Mouse (Mus musculus): ENCODE data around the gene Atp2a3. TPM values are rescaled to one million over a fixed set of nuclear protein-coding genes. Genes with fewer than 3 reads are reported as not detected.

Atp2a3 gene
- polyA plus RNA-seq, 1 experiment from 2014 or later: 2.5 TPM

DNA sequence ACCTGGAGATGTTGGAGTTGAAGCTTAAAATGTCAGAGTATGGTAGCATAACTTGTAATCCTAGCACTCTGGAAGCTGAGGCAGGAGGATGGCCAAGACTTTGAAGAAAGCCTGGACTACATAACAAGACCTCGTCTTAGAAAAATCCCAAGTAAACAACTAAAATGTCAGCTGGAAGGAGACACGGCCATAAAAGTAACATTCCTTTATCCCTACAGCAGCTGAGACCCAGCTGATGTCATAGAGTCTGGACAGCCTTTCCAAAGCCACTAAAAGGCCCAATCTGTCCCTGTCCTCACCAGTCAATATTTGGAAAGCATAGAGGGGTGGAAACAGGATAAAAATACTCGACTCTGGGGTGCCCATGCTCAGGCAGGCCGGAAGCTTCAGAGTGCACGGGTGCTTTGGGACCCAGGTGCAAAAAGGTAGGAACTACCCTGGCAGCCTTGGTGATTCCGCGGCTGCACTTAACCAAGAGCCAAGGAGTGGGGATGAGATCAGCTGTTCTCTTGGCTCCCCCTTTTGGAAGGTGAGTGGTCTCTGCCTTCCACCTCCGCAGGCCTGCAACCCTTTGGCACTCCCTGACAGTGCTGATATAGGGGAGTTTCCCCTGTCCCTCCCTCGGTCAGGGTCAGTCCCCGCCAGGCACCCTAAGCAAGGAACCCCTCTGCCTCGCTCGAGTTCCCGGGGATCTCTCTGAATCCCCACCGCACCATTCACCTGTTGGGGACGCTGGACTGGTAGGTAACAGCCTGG, 867 bp upstream of the Atp2a3 start:
- Histone ChIP-seq H3K4me3 (peak overlapping the region; percentile 24; the same call in 1 of the 2 replicates), H3K27ac (replicated peaks) (no peak overlapping the region), H3K27me3 (peaks cover 40% of the 10 kb centered on the region), H3K36me3 (no peaks in the 10 kb centered on the region), H3K9me3 (no peaks in the 10 kb centered on the region), H3K4me2 (no peak overlapping the region), H3K9ac (no peak overlapping the region), H3K4me1 (replicated peaks) (peaks cover 9% of the 10 kb centered on the region)
- ATAC-seq (ENCODE audit: low FRiP score, low read depth): no peak
- 18% methylated on average over 15 of the region's 15 CpGs for WGBS

- Histone ChIP-seq H3K9ac (no peak overlapping the region), H3K4me1 (replicated peaks) (peaks cover 9% of the 10 kb centered on the region), H3K4me2 (peak overlapping the region; percentile 45), H3K27ac (replicated peaks) (no peak overlapping the region), H3K9me3 (no peaks in the 10 kb centered on the region), H3K4me3 (peak overlapping the region; percentile 24), H3K27me3 (peaks cover 40% of the 10 kb centered on the region), H3K36me3 (no peaks in the 10 kb centered on the region)
- WGBS: 4% methylated on average over 15 of the region's 15 CpGs
- no peak for ATAC-seq (ENCODE audit: low FRiP score, low read depth)
Observed at GRCm38 (mm10) chr11:72960723-72961071, 272 bp upstream of the Atp2a3 start.

- Histone ChIP-seq H3K4me2 (no peak overlapping the region), H3K27me3 (peaks cover 40% of the 10 kb centered on the region), H3K9ac (no peak overlapping the region), H3K4me1 (replicated peaks) (peaks cover 9% of the 10 kb centered on the region), H3K4me3 (no peak overlapping the region), H3K27ac (replicated peaks) (no peak overlapping the region), H3K36me3 (no peaks in the 10 kb centered on the region), H3K9me3 (no peaks in the 10 kb centered on the region)
- ATAC-seq (ENCODE audit: low FRiP score, low read depth): no peak
- WGBS: 83% methylated on average over 2 of the region's 2 CpGs
Observed at GRCm38 (mm10) chr11:72962378-72962777, 1.4 kb downstream of the Atp2a3 start.

DNA sequence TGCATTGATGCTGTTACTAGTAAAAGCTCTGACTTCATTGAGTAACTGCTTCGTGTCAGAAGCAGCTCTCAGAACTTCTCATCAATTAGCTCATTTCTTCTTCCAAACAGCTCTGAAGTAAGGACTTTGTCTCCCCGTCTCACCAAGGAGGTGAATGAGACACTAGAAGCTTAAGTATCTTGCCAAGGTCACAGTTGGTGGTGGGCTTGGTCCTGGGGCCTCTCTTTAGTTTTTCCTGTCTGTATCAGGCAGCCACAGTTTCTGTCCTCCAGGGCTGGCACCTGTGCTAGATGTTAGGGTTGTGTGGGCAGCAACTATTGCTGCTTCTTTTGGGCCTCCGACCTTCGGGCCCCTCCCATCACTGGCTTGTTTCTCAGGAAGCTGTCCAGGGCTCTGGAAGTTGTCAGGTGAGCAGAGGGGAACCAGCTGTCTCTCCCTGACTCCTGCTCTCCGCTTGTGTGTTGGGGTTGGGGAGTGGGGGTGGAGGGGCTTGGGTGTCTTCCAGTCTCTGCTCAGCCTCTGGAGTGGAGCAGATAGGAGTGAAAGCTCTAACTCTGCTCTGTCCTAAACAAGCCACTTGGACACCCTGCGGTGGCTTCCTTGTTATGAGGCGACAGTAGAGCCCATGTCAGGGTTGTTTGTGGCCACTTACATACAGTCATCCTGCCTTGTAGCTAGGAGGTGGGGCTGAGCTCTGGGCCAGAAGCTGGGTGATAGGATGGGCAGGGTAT, 2.3 kb downstream of the Atp2a3 start:
- H3K4me1 ChIP-seq (replicated peaks): peaks cover 9% of the 10 kb centered on the region
- H3K4me2 ChIP-seq: no peak overlapping the region
- H3K36me3 ChIP-seq: no peaks in the 10 kb centered on the region
- H3K9me3 ChIP-seq: no peaks in the 10 kb centered on the region
- no peak overlapping the region for H3K4me3 ChIP-seq
- WGBS: 56% methylated on average over 7 of the region's 7 CpGs
- H3K27me3 ChIP-seq: peaks cover 40% of the 10 kb centered on the region
- H3K9ac ChIP-seq: no peak overlapping the region
- H3K27ac ChIP-seq (replicated peaks): no peak overlapping the region
- ATAC-seq (ENCODE audit: low FRiP score, low read depth): no peak

GRCm38 (mm10) chr11:72963789-72964294, 2.9 kb downstream of the Atp2a3 start:
- no peak overlapping the region for H3K27ac ChIP-seq (replicated peaks)
- no peak overlapping the region for H3K4me3 ChIP-seq
- no peaks in the 10 kb centered on the region for H3K36me3 ChIP-seq
- H3K9ac ChIP-seq: no peak overlapping the region
- peaks cover 9% of the 10 kb centered on the region for H3K4me1 ChIP-seq (replicated peaks)
- no peak for ATAC-seq (ENCODE audit: low FRiP score, low read depth)
- peaks cover 40% of the 10 kb centered on the region for H3K27me3 ChIP-seq
- no peak overlapping the region for H3K4me2 ChIP-seq
- H3K9me3 ChIP-seq: no peaks in the 10 kb centered on the region
- 76% methylated on average over 3 of the region's 3 CpGs for WGBS

DNA sequence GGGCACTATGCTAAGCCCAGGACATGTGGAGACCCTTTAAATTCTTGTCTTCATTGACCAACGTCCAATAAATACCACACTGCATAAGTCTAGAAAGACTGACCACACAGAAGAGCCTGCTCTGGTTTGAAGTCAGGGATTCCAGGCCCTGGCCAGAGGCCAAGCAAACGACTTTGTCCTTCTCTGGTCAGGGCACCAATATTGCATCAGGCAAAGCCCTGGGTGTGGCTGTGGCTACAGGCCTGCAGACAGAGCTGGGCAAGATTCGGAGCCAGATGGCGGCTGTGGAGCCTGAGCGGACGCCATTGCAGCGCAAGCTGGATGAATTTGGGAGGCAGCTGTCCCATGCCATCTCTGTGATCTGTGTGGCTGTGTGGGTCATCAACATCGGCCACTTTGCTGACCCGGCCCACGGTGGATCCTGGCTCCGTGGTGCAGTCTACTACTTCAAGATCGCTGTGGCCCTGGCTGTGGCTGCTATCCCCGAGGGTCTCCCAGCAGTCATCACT, 14.1 kb downstream of the Atp2a3 start:
- no peaks in the 10 kb centered on the region for H3K27me3 ChIP-seq
- no peak overlapping the region for H3K4me2 ChIP-seq
- no peak for ATAC-seq (ENCODE audit: low FRiP score, low read depth)
- H3K27ac ChIP-seq (replicated peaks): no peak overlapping the region
- H3K9me3 ChIP-seq: no peaks in the 10 kb centered on the region
- WGBS: 82% methylated on average over 13 of the region's 13 CpGs
- H3K4me3 ChIP-seq: no peak overlapping the region
- H3K36me3 ChIP-seq: no peaks in the 10 kb centered on the region
- H3K4me1 ChIP-seq (replicated peaks): no peaks in the 10 kb centered on the region
- no peak overlapping the region for H3K9ac ChIP-seq

DNA sequence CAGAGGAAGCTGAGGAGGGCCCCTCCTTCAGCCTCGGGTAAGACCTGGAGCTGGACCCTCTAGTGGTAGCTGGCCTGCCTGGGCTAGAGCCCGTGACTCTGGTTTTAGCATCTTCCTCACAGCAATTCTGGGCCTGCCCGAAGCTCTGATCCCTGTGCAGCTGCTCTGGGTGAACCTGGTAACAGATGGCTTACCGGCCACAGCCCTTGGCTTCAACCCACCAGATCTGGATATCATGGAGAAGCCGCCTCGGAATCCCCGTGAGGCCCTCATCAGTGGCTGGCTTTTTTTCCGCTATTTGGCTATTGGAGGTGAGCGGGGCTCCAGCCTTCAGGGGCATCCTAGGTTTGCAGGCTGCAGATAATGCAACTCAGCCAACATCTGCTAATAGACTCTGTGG, 21.5 kb downstream of the Atp2a3 start:
- H3K27me3 ChIP-seq: no peaks in the 10 kb centered on the region
- no peak overlapping the region for H3K4me3 ChIP-seq
- ATAC-seq (ENCODE audit: low FRiP score, low read depth): no peak
- H3K4me1 ChIP-seq (replicated peaks): no peaks in the 10 kb centered on the region
- no peak overlapping the region for H3K27ac ChIP-seq (replicated peaks)
- 83% methylated on average over 9 of the region's 9 CpGs for WGBS
- no peak overlapping the region for H3K4me2 ChIP-seq
- H3K9me3 ChIP-seq: no peaks in the 10 kb centered on the region
- H3K36me3 ChIP-seq: no peaks in the 10 kb centered on the region
- no peak overlapping the region for H3K9ac ChIP-seq

DNA sequence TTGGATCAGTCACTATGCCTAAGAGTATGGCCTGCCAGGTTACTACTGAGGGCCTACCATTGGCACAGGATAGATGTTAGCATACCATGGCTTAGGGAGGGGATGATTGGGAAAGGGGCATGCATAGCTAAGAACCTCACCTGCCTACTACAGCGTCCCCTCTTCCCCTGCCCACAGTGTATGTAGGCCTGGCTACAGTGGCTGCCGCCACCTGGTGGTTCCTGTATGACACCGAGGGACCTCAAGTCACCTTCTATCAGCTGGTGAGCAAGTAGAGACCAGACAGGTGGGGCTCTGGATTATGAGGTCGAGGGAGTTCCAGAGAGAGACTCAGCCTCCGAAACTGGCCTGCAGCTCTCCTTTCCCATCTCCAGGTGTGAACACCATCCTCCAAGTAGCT, 22.3 kb downstream of the Atp2a3 start:
- no peaks in the 10 kb centered on the region for H3K27me3 ChIP-seq
- no peaks in the 10 kb centered on the region for H3K9me3 ChIP-seq
- WGBS: 55% methylated on average over 5 of the region's 5 CpGs
- H3K4me1 ChIP-seq (replicated peaks): no peaks in the 10 kb centered on the region
- H3K4me2 ChIP-seq: no peak overlapping the region
- no peak overlapping the region for H3K4me3 ChIP-seq
- H3K36me3 ChIP-seq: no peaks in the 10 kb centered on the region
- H3K27ac ChIP-seq (replicated peaks): no peak overlapping the region
- no peak overlapping the region for H3K9ac ChIP-seq
- ATAC-seq (ENCODE audit: low FRiP score, low read depth): no peak

DNA sequence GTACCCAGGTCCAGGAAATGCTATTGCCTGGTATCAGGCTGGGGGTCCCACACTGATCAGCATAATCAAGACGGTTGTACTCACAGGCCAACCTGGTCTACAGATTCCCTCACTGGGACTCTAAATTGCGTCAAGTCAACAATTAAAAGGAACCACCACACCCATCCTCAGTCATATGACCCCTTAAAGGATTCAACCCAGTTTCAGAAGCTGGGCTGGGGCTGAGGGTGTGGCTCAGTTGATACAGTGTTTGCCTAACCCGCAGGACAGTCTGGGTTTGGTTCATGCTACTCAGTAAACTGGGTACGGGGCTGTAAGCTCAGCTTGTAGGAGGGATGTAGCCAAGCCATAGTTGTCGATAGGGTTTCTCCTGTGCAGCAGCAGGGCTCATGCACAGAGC, 25.8 kb downstream of the Atp2a3 start:
- no peak for ATAC-seq (ENCODE audit: low FRiP score, low read depth)
- no peak overlapping the region for H3K27ac ChIP-seq (replicated peaks)
- no peaks in the 10 kb centered on the region for H3K27me3 ChIP-seq
- no peak overlapping the region for H3K4me2 ChIP-seq
- H3K4me1 ChIP-seq (replicated peaks): no peaks in the 10 kb centered on the region
- no peak overlapping the region for H3K9ac ChIP-seq
- no peaks in the 10 kb centered on the region for H3K36me3 ChIP-seq
- WGBS: 84% methylated on average over 5 of the region's 5 CpGs
- H3K9me3 ChIP-seq: no peaks in the 10 kb centered on the region
- H3K4me3 ChIP-seq: no peak overlapping the region

DNA sequence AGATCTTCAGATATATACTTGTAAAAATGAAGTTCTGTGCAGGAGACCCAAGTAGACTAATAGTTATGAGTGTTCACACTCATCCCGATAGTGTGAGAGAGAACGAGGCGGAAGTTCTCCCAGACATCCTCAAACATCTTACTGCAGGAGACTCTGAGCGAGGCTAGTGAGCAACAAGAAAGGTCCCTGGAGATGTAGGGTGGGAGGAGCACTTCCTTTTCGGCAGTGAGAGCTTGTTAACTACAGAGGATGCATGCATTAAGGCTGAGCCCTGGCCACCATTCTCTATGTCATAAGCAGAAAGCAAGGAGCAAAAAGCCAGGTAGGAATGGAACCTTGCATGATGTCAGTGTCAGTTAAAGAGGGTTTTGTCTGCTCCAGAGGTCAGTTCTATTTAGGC, 26.3 kb downstream of the Atp2a3 start:
- H3K4me1 ChIP-seq (replicated peaks): no peaks in the 10 kb centered on the region
- H3K27me3 ChIP-seq: no peaks in the 10 kb centered on the region
- no peak overlapping the region for H3K9ac ChIP-seq
- H3K27ac ChIP-seq (replicated peaks): no peak overlapping the region
- H3K4me2 ChIP-seq: no peak overlapping the region
- no peaks in the 10 kb centered on the region for H3K36me3 ChIP-seq
- 74% methylated on average over 5 of the region's 5 CpGs for WGBS
- H3K4me3 ChIP-seq: no peak overlapping the region
- no peak for ATAC-seq (ENCODE audit: low FRiP score, low read depth)
- H3K9me3 ChIP-seq: no peaks in the 10 kb centered on the region

GRCm38 (mm10) chr11:72987807-72988206, 26.8 kb downstream of the Atp2a3 start:
- H3K4me3 ChIP-seq: no peak overlapping the region
- no peaks in the 10 kb centered on the region for H3K4me1 ChIP-seq (replicated peaks)
- 78% methylated on average over 5 of the region's 5 CpGs for WGBS
- no peaks in the 10 kb centered on the region for H3K36me3 ChIP-seq
- no peak overlapping the region for H3K27ac ChIP-seq (replicated peaks)
- H3K4me2 ChIP-seq: no peak overlapping the region
- no peak for ATAC-seq (ENCODE audit: low FRiP score, low read depth)
- no peaks in the 10 kb centered on the region for H3K27me3 ChIP-seq
- no peak overlapping the region for H3K9ac ChIP-seq
- H3K9me3 ChIP-seq: no peaks in the 10 kb centered on the region

DNA sequence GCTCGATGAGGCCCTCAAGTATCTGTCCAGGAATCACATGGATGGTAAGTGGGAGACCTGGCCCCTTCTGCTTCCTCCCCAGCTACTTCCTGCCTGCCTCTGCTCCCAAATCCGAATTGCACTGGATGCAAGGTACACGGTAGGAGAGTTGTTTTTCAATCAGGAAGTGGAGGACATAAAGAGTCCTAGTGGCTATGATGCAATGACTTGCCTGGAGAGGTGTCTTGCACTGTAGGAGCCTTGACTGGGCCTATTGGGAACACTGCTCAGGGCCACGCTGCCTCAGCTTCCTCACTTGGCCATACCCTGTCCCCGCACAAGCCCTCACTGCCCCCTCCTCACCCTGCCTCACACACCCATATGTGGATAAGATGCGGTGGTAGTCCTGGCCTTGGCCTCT, 28.1 kb downstream of the Atp2a3 start:
- Histone ChIP-seq H3K27ac (replicated peaks) (no peak overlapping the region), H3K9ac (no peak overlapping the region), H3K4me1 (replicated peaks) (no peaks in the 10 kb centered on the region), H3K4me2 (no peak overlapping the region), H3K9me3 (no peaks in the 10 kb centered on the region), H3K4me3 (no peak overlapping the region), H3K27me3 (no peaks in the 10 kb centered on the region), H3K36me3 (no peaks in the 10 kb centered on the region)
- WGBS: 80% methylated on average over 6 of the region's 6 CpGs
- no peak for ATAC-seq (ENCODE audit: low FRiP score, low read depth)
